Mouse (Mus musculus) retina, adult 2 months (tissue): ENCODE results near the gene Cobl.

Experiments used
- DNase-seq: peaks from one replicate; pipeline ENCODE4 v3.0.0-alpha.2; 2012; ENCODE audit warnings: low read depth, low spot score

Gene Cobl

GRCm38 (mm10) chr11:12464181-12465162 is at the start of gene Cobl:
Gene Cobl, minus strand, starts transcription at chr11:12464960.
- no peak for DNase-seq

GRCm38 (mm10) chr11:12513796-12514195 is 49.0 kb upstream of the Cobl start:
- no peak for DNase-seq

DNA sequence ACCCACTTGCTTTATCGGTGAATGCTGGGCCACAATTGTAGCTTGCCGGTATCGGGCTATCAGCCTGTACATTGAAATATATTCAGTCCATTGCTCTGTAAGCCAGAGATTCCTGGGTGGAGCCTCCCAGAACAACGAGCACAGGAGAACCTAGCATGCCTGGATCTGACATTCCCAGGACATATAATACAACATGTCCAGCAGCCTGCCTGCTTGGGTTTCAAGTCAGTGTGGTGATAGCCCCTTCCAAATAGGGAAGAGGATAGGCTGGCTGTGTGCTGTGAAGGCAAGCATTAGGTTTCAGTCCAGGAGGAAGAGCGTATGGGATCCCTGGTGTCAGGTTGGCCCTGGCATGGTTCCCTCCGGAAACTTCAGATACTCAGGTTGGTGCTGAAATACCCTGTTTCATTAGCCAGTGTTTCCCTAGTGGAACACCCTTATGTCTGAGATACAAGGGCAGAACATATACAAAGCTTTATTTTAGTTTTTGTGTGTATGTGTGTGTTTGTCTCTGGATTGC is 41.7 kb upstream of the Cobl start:
- no peak for DNase-seq

- DNase-seq, result no peak
These were observed 39.0 kb upstream of the Cobl start for GRCm38 (mm10) chr11:12503756-12504155.

DNA sequence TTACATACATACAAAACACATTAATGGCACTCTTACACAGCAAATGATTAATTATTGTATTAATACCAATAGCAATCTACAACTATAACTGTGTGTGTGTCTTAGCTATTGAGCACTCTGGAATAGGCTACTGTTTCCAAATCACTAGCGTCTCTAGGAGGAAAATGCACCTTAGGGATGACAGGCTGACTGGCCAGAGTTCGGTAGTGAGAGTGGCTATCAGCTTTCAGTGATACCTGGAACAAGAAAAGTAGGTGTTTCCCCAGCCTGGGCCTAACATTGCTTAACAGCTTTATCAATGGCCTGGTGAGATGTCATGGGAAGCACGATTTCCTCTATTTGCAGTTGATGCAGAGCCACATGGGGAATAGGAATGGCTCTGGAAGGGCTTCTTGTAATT is 37.0 kb upstream of the Cobl start:
- no peak for DNase-seq

GRCm38 (mm10) chr11:12493791-12494190 is 29.0 kb upstream of the Cobl start:
- no peak for DNase-seq

GRCm38 (mm10) chr11:12479856-12480403 is 15.2 kb upstream of the Cobl start:
- no peak for DNase-seq

DNA sequence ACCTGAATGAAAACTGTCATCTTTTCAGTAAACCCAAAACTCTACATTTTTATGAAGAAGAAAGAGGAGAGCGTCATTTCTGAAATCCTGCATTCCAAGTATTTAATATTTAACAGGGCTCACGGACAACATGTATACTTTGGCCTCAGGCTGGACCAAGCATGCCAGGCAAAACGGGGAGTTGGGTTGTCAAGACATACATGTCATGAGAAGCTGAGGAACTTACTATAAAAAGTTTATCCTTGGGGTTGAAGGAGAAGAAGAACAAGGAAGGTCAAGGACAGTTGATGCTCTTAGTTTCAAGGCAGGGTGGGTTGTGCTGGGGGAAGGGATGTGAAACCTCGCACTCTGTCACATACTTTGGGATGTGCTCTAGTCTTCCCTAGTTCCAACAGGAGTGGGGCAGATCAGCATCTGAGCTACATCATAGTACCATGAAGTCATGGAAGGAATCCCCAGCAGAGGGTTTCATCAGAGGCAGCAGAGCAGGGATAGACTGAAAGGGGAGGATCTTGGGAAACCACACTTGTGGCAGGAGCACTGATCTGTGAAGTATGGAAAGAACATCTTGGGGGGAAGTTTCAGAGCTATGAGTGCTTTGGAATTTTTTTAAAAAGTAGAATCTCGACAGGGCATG is 9.7 kb upstream of the Cobl start:
- no peak for DNase-seq

- DNase-seq, result no peak
These were observed 9.0 kb upstream of the Cobl start for GRCm38 (mm10) chr11:12473625-12474298.

DNA sequence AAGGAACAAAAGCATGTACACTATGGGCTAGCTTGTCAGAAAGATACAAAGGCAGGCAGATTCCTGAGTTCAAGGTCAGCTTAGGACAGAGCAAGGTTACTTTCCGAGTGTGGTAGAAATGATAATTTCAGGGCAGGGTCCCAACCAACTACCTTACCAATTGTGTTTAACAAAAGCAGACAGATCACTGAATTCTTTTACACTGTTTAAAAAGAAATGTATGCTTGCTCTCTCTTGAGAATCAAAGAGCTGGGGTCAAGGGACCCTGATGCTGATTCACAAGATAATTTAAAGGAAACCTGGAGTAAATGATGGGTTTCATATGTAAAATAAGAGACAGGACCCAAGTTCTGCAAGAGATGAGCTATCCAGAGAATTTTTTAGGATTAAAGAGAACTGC is 4.9 kb upstream of the Cobl start:
- DNase-seq, result no peak

GRCm38 (mm10) chr11:12468661-12469060 is 3.9 kb upstream of the Cobl start:
- no peak for DNase-seq

DNA sequence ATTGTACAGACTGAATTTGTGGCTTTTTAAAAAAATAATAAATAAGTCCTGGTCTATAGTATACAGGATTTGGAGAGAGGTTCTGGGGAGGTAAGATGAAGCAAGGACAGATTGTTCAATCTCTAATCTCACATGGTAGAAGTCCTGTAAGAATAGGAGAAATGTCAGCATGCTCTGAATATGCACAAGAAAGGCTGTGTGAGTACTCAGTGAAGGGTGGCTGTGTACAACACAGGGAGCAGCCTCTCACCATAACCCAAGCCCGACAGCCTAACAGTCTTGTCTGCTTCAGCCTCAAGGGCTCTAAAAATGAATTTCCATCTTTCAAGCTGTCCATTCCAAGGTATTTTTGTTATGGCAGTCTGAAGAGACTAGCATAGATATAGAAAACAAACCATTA is 3.1 kb upstream of the Cobl start:
- no peak for DNase-seq

GRCm38 (mm10) chr11:12467217-12467616 is 2.5 kb upstream of the Cobl start:
- DNase-seq, result no peak

DNA sequence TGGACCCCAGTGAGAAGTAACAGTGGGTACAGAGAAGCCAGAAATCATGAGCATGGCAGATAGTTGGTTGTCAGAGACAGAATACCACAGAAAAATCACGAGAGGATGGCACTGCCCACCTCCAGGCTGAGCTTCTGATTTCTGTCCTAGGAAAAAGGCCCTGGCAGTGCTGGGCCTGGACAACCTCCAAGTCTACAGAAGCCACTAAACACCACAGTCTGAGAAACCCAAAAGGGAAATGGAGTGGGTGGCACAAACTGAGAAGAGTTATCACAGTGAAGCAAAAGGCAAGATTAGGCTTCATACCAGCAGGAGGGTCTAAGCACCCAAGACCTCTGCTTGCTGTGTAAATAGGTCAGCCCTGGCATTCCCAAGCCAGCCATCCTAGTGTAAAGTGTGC is 1.8 kb upstream of the Cobl start:
- no peak for DNase-seq

- no peak for DNase-seq
These were observed 469 bp upstream of the Cobl start for GRCm38 (mm10) chr11:12465229-12465628.

DNA sequence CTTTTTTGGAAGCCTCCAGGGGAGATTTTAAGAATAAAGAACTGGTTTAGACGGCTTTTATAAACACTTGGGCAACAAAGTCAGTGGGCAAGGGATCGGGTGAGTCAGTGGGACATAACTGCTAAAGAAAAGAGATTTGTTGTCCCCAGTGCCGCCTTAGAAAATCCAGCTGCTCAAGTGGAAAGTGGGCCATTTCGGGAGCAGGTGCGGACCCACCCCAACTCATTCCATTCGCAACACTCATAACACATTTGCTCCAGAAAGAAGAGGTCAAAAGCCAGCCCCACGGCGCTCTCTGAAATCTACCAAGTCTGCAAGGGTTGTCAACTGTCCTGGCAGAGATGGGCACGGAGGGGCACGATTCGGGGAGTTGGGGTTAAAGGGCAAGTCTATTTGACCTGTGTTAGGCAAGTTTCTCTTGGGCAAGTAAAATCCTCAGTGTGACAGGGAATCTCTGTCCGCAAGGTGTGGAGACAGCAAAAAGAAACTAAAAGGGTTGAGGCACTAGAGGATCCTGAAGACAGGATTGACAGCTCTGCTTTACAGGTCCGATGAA is 1.1 kb downstream of the Cobl start:
- no peak for DNase-seq

DNA sequence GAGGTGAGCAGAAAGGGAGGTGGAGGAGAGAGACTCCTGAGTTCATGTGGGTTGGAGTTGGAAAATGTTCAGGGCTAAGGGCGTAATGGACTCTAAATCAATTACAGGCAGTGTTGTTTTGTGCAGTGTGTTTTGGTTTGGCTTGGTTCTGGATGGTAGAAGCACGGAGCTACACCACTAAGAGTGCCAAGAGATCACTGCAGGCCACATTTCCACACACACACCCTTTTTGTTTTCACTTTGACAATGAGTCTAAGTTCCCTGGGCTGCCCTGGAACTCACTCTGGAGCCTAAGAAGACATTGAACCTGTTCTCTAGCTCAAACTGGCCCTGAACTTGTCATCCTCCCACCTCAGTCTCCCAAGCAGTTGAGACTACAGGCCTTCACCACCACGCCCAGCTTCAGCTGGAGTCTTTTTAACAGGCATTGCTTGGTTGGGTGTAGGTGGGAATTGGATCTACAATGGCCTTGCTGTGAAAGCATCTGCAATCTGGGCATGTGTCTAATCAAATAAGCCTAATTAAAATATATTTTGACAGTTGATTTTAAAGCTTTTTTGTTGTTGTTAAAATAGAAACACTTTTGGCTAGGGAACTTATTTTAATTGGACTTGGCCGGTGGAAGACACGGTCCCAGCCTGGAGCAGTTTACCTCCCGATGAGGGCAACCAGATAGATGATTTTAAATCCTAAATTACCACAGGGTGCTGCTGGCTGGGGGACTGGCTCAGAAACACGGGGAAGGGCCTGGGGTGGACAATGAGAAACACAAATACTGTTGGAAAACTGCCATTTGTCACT is 4.8 kb downstream of the Cobl start:
- no peak for DNase-seq

- DNase-seq, result no peak
These were observed 5.9 kb downstream of the Cobl start for GRCm38 (mm10) chr11:12458814-12459213.

GRCm38 (mm10) chr11:12458392-12458791 is 6.4 kb downstream of the Cobl start:
- DNase-seq, result no peak

GRCm38 (mm10) chr11:12448101-12448500 is 16.7 kb downstream of the Cobl start:
- DNase-seq, result no peak

- no peak for DNase-seq
These were observed 19.5 kb downstream of the Cobl start for GRCm38 (mm10) chr11:12445222-12445621.
